Mouse (Mus musculus): ENCODE data around the gene Ripor1. TPM values are rescaled to one million over a fixed set of nuclear protein-coding genes. Genes with fewer than 3 reads are reported as not detected.

The Ripor1 gene
- polyA plus RNA-seq, 1 experiment from 2014 or later = 19.1 TPM

- H3K36me3 ChIP-seq (ENCODE audit: control insufficient read depth, insufficient read depth, low read length) = no peaks in the 10 kb centered on the region
- H3K27ac ChIP-seq (ENCODE audit: low read depth) = no peak overlapping the region
- H3K9ac ChIP-seq (ENCODE audit: low read length) = no peak overlapping the region
- H3K4me3 ChIP-seq (ENCODE audit: low read depth, low read length) = no peak overlapping the region
- no peak overlapping the region for H3K4me2 ChIP-seq (ENCODE audit: low read length)
- WGBS = 86% methylated on average over 9 of the region's 9 CpGs
- ATAC-seq (replicated peaks; ENCODE audit: low FRiP score, low TSS enrichment, low read depth) (no peak), DNase-seq (ENCODE audit: low spot score) (no peak)
- H3K4me1 ChIP-seq (replicated peaks; ENCODE audit: control insufficient read depth, insufficient read depth, low read length) = peaks cover 4% of the 10 kb centered on the region; the same call in 1 of the 2 replicates
- H3K27me3 ChIP-seq (replicated peaks; ENCODE audit: control insufficient read depth, insufficient read depth, low read length) = no peaks in the 10 kb centered on the region
- H3K9me3 ChIP-seq (ENCODE audit: control insufficient read depth, low read length) = no peaks in the 10 kb centered on the region
These were observed 33.2 kb upstream of the Ripor1 start for GRCm38 (mm10) chr8:105571810-105572209.

DNA sequence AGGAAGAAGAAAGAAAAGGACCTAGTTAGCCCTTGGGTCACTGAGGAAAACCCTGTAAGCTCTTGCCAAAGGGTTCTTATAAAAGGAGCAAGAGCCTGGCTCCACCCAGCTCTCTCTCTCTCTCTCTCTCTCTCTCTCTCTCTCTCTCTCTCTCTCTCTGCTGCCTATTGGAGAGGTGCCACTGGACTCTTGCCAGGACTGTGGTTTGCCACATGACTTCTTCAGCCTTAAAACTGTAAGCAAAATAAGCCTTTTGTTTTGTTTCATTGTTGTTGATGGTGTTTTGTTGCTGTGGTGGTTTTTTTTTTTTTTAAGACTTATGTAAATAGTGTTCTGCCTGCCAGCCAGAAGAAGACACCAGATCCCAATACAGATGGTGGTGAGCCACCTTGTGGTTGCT, 31.6 kb upstream of the Ripor1 start:
- H3K4me2 ChIP-seq (ENCODE audit: low read length) = no peak overlapping the region
- no peaks in the 10 kb centered on the region for H3K4me1 ChIP-seq (replicated peaks; ENCODE audit: control insufficient read depth, insufficient read depth, low read length)
- H3K9me3 ChIP-seq (ENCODE audit: control insufficient read depth, low read length) = no peaks in the 10 kb centered on the region
- DNase-seq (ENCODE audit: low spot score) = no peak
- no peak overlapping the region for H3K9ac ChIP-seq (ENCODE audit: low read length)
- ATAC-seq (replicated peaks; ENCODE audit: low FRiP score, low TSS enrichment, low read depth) = no peak
- H3K4me3 ChIP-seq (ENCODE audit: low read depth, low read length) = no peak overlapping the region
- no peaks in the 10 kb centered on the region for H3K36me3 ChIP-seq (ENCODE audit: control insufficient read depth, insufficient read depth, low read length)
- H3K27me3 ChIP-seq (replicated peaks; ENCODE audit: control insufficient read depth, insufficient read depth, low read length) = no peaks in the 10 kb centered on the region
- no peak overlapping the region for H3K27ac ChIP-seq (ENCODE audit: low read depth)

DNA sequence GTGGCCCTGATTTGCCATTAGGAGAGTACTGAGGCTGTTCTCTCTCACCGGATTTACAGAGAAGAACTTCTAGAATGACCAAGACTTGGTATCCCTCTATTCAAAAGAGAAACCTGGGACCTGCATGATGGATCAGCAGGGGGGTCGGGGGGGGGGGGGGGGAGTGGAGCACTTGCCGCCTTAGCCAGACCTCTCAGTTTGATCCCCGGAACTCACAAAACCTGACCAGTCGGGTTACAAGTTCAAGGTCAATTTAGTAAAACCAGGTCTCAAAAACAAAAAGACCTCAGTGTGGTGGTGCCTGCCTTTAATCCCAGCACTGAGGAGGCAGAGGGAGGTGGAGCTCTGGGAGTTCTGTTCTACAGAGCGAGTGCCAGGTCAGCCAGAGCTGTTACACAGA, 30.3 kb upstream of the Ripor1 start:
- H3K9me3 ChIP-seq (ENCODE audit: control insufficient read depth, low read length) = no peaks in the 10 kb centered on the region
- no peak overlapping the region for H3K27ac ChIP-seq (ENCODE audit: low read depth)
- no peak for ATAC-seq (replicated peaks; ENCODE audit: low FRiP score, low TSS enrichment, low read depth)
- H3K4me3 ChIP-seq (ENCODE audit: low read depth, low read length) = no peak overlapping the region
- no peak overlapping the region for H3K4me2 ChIP-seq (ENCODE audit: low read length)
- 41% methylated on average over 6 of the region's 6 CpGs for WGBS
- no peaks in the 10 kb centered on the region for H3K36me3 ChIP-seq (ENCODE audit: control insufficient read depth, insufficient read depth, low read length)
- DNase-seq (ENCODE audit: low spot score) = no peak
- no peaks in the 10 kb centered on the region for H3K4me1 ChIP-seq (replicated peaks; ENCODE audit: control insufficient read depth, insufficient read depth, low read length)
- no peak overlapping the region for H3K9ac ChIP-seq (ENCODE audit: low read length)
- H3K27me3 ChIP-seq (replicated peaks; ENCODE audit: control insufficient read depth, insufficient read depth, low read length) = no peaks in the 10 kb centered on the region

GRCm38 (mm10) chr8:105575538-105575937, 29.5 kb upstream of the Ripor1 start:
- Histone ChIP-seq H3K4me2 (ENCODE audit: low read length) (no peak overlapping the region), H3K4me3 (ENCODE audit: low read depth, low read length) (no peak overlapping the region), H3K9me3 (ENCODE audit: control insufficient read depth, low read length) (no peaks in the 10 kb centered on the region), H3K27me3 (replicated peaks; ENCODE audit: control insufficient read depth, insufficient read depth, low read length) (no peaks in the 10 kb centered on the region), H3K27ac (ENCODE audit: low read depth) (no peak overlapping the region), H3K36me3 (ENCODE audit: control insufficient read depth, insufficient read depth, low read length) (no peaks in the 10 kb centered on the region), H3K4me1 (replicated peaks; ENCODE audit: control insufficient read depth, insufficient read depth, low read length) (no peaks in the 10 kb centered on the region), H3K9ac (ENCODE audit: low read length) (no peak overlapping the region)
- ATAC-seq (replicated peaks; ENCODE audit: low FRiP score, low TSS enrichment, low read depth) (no peak), DNase-seq (ENCODE audit: low spot score) (no peak)
- whole genome bisulfite sequencing = 52% methylated on average over 3 of the region's 3 CpGs

DNA sequence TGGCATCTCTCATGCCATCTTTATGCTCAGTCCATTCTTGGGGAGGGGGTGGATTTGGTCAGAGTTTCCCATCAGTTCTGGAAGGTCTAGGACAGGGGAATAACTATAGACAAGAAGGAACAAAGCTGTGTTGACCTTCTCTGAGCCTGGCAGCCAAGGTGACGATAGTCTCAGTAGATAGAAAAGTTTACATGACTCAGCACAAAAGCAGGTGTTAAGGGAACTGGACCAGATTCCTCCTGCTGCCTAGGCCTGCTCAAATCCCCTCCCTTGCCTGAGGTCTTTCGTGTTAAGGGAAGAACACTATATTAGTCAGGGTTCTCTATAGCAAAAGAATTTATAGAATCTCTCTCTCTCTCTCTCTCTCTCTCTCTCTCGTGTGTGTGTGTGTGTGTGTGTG, 25.3 kb upstream of the Ripor1 start:
- H3K9ac ChIP-seq (ENCODE audit: low read length) = no peak overlapping the region
- no peaks in the 10 kb centered on the region for H3K4me1 ChIP-seq (replicated peaks; ENCODE audit: control insufficient read depth, insufficient read depth, low read length)
- no peaks in the 10 kb centered on the region for H3K36me3 ChIP-seq (ENCODE audit: control insufficient read depth, insufficient read depth, low read length)
- H3K27ac ChIP-seq (ENCODE audit: low read depth) = no peak overlapping the region
- WGBS = 56% methylated on average over 3 of the region's 3 CpGs
- H3K4me3 ChIP-seq (ENCODE audit: low read depth, low read length) = no peak overlapping the region
- H3K27me3 ChIP-seq (replicated peaks; ENCODE audit: control insufficient read depth, insufficient read depth, low read length) = no peaks in the 10 kb centered on the region
- DNase-seq (ENCODE audit: low spot score) (no peak), ATAC-seq (replicated peaks; ENCODE audit: low FRiP score, low TSS enrichment, low read depth) (no peak)
- H3K4me2 ChIP-seq (ENCODE audit: low read length) = no peak overlapping the region
- H3K9me3 ChIP-seq (ENCODE audit: control insufficient read depth, low read length) = no peaks in the 10 kb centered on the region

- no peak overlapping the region for H3K27ac ChIP-seq (ENCODE audit: low read depth)
- H3K9me3 ChIP-seq (ENCODE audit: control insufficient read depth, low read length) = no peaks in the 10 kb centered on the region
- no peak overlapping the region for H3K4me3 ChIP-seq (ENCODE audit: low read depth, low read length)
- no peak overlapping the region for H3K9ac ChIP-seq (ENCODE audit: low read length)
- WGBS = 77% methylated on average over 2 of the region's 2 CpGs
- H3K27me3 ChIP-seq (replicated peaks; ENCODE audit: control insufficient read depth, insufficient read depth, low read length) = no peaks in the 10 kb centered on the region
- H3K4me1 ChIP-seq (replicated peaks; ENCODE audit: control insufficient read depth, insufficient read depth, low read length) = peaks cover 17% of the 10 kb centered on the region
- no peaks in the 10 kb centered on the region for H3K36me3 ChIP-seq (ENCODE audit: control insufficient read depth, insufficient read depth, low read length)
- ATAC-seq (replicated peaks; ENCODE audit: low FRiP score, low TSS enrichment, low read depth) (no peak), DNase-seq (ENCODE audit: low spot score) (no peak)
- no peak overlapping the region for H3K4me2 ChIP-seq (ENCODE audit: low read length)
These were observed 12.6 kb upstream of the Ripor1 start for GRCm38 (mm10) chr8:105592431-105592830.

GRCm38 (mm10) chr8:105593859-105594258, 11.2 kb upstream of the Ripor1 start:
- Histone ChIP-seq H3K27me3 (replicated peaks; ENCODE audit: control insufficient read depth, insufficient read depth, low read length) (no peaks in the 10 kb centered on the region), H3K4me3 (ENCODE audit: low read depth, low read length) (peak overlapping the region; percentile 31), H3K4me2 (ENCODE audit: low read length) (peak overlapping the region; percentile 50), H3K36me3 (ENCODE audit: control insufficient read depth, insufficient read depth, low read length) (no peaks in the 10 kb centered on the region), H3K9me3 (ENCODE audit: control insufficient read depth, low read length) (no peaks in the 10 kb centered on the region), H3K9ac (ENCODE audit: low read length) (peak overlapping the region; percentile 43), H3K27ac (ENCODE audit: low read depth) (peak overlapping the region; percentile 90), H3K4me1 (replicated peaks; ENCODE audit: control insufficient read depth, insufficient read depth, low read length) (peaks cover 17% of the 10 kb centered on the region)
- WGBS = 6% methylated on average over 15 of the region's 15 CpGs
- ATAC-seq (replicated peaks; ENCODE audit: low FRiP score, low TSS enrichment, low read depth) (peak; percentile 76), DNase-seq (ENCODE audit: low spot score) (peak; percentile 79)

DNA sequence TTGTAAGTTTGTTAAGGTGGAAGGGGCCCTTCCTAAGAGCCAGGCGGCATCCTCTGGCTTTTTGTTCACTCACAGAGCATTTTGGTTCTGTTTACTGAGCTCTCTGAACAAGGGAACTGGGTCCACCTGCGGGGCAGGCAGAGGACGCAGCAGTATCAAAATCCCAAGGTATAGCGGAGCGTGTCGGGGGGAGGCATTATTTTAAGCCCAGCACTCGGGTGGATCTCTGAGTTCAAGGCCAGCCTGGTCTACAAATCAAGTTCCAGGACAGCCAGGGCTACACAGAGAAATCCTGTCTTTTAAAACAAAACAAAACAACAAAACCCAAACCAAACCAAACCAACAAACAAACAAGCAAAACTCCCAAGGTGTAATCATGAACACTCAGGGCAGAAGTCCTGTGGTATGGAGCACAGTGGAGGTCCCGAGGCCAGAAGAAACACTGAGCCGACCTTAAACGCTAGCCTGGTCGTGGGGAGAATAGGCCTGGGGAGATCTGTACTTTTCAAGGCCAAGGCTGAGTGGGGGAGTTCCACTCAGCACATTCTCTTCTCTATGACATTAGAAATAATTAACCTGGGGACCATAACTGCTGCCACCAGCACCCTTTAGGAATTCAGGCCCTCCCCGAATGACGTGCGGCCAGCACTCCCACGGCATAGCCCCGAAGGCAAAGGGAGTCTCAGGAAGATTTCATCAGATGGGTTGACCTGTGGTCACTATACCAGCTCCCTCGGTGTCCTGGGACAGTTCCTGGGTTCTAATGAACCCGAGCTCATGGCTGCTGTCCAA, 10.4 kb upstream of the Ripor1 start:
- H3K27ac ChIP-seq (ENCODE audit: low read depth) = peak overlapping the region; percentile 90
- H3K9me3 ChIP-seq (ENCODE audit: control insufficient read depth, low read length) = no peaks in the 10 kb centered on the region
- DNase-seq (ENCODE audit: low spot score) = no peak
- H3K27me3 ChIP-seq (replicated peaks; ENCODE audit: control insufficient read depth, insufficient read depth, low read length) = no peaks in the 10 kb centered on the region
- ATAC-seq (replicated peaks; ENCODE audit: low FRiP score, low TSS enrichment, low read depth) = no peak
- peak overlapping the region; percentile 43 for H3K9ac ChIP-seq (ENCODE audit: low read length)
- H3K36me3 ChIP-seq (ENCODE audit: control insufficient read depth, insufficient read depth, low read length) = no peaks in the 10 kb centered on the region
- 59% methylated on average over 18 of the region's 18 CpGs for WGBS
- peaks cover 17% of the 10 kb centered on the region for H3K4me1 ChIP-seq (replicated peaks; ENCODE audit: control insufficient read depth, insufficient read depth, low read length)
- peak overlapping the region; percentile 31 for H3K4me3 ChIP-seq (ENCODE audit: low read depth, low read length)
- H3K4me2 ChIP-seq (ENCODE audit: low read length) = peak overlapping the region; percentile 50
